Mouse (Mus musculus): ENCODE results near the gene Nkx2-4. TPM values are rescaled to one million over a fixed set of nuclear protein-coding genes. Genes with fewer than 3 reads are reported as not detected.
A peak's percentile ranks its signal among the peaks of the same experiment; 100 is the strongest.

Gene Nkx2-4
- not detected for total RNA-seq (2021)
- polyA plus RNA-seq (2012; rRNA removed), result not detected in 2 replicates
- long read RNA-seq, result 0 reads

DNA sequence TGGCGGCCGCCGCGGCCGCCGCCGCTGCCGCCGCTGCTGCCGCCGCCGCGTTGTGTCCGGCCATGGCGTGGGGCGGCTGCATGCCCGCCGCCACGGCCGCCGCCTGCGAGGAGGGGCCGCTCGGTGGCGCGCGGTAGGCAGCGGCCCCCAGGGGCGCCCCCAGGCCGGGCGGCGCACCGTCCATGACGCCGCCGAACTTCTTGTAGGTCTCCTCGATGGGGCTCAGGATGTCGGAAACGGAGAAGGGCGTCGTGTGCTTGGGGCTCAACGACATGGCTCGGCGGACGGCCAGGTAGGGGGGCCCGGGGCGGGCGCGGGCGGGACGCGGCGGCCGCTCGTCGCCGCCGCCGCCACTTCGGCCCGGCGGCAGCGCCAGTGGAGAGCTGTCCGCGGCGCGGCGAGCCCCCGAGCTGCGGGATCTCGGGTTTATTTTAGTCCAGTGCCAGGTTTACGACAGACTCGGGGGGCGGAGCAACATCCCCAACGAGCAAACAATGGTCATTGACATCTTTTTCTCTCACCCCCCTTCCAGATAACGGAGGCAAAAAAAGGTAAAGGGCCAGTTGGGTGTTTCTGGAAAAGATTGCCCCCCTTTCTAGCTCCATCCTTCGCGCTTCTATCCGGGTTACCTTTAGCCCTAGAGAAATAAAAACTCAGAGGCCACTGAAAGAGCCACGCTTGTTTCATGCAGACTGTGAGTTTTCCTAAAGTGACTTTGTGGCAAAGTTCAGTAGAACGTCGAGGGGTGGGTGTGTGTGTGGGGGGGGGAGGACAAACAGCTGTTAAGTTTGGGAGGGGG lies at the start of gene Nkx2-4:
Gene Nkx2-4 (minus strand): TSS at position 374 of the 799 bp plus-strand sequence.
- WGBS, result 1% methylated on average over 78 of the region's 82 CpGs

DNA sequence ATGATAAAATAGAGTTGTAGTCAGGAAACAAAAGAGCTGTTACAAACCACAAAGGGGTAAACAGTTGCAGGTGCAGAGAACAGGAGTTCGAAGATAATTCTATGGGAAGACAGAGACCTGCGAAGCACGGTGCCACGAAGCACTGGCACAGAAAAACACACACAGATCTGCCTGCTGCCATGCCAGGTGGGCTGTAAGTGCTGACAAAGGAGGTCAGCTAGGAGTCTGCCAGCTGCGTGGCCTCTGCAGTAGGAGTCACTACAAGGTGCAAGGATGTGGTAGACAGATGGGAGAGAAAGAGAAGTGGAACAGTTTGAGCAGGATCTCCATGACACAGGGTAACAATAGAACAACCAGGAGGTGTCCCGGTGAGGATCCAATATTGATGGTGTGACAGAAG lies 42.1 kb upstream of the Nkx2-4 start:
- no peaks in the 10 kb centered on the region for H3K79me2 ChIP-seq (replicated peaks; ENCODE audit: control insufficient read depth, insufficient read depth, low read length)
- H3K27ac ChIP-seq, result no peak overlapping the region
- TF ChIP-seq CTCF (IDR thresholded peaks at IDR 0.05) (no peak), EP300 (IDR thresholded peaks at IDR 0.05; ENCODE audit: insufficient read depth, low read depth, low read length) (no peak), POLR2A (IDR thresholded peaks at IDR 0.05; ENCODE audit: insufficient read depth, low read depth, low read length) (no peak)
- intact Hi-C loops (cut with DNase I), result no loop called here
- no peak overlapping the region for H3K9ac ChIP-seq (ENCODE audit: low read depth, low read length)
- no peaks in the 10 kb centered on the region for H3K27me3 ChIP-seq (ENCODE audit: control insufficient read depth, insufficient read depth, low read length)
- no peaks in the 10 kb centered on the region for H3K36me3 ChIP-seq (ENCODE audit: control insufficient read depth, insufficient read depth, low read length)
- WGBS, result 77% methylated on average over 6 of the region's 6 CpGs
- DNase-seq, result no peak
- no peak overlapping the region for H3K4me3 ChIP-seq
- H3K4me1 ChIP-seq (ENCODE audit: control insufficient read depth, insufficient read depth, low read length), result no peaks in the 10 kb centered on the region

More for the DNA sequence above, at the start of gene Nkx2-4:
- Histone ChIP-seq H3K36me3 (ENCODE audit: control insufficient read depth, insufficient read depth, low read length) (no peaks in the 10 kb centered on the region), H3K79me2 (replicated peaks; ENCODE audit: control insufficient read depth, insufficient read depth, low read length) (no peaks in the 10 kb centered on the region), H3K4me3 (no peak within 1 kb of the TSS), H3K27me3 (ENCODE audit: control insufficient read depth, insufficient read depth, low read length) (peaks cover 19% of the 10 kb centered on the region), H3K4me1 (ENCODE audit: control insufficient read depth, insufficient read depth, low read length) (no peaks in the 10 kb centered on the region), H3K9ac (ENCODE audit: low read depth, low read length) (peak within 1 kb of the TSS; percentile 41; the same call in 1 of the 2 replicates), H3K27ac (no peak within 1 kb of the TSS)
- intact Hi-C loops (cut with DNase I), result loop anchor here (5.0 to 10.0 kb wide), 2 partner anchors 253 to 950 kb away; no protein-coding TSS in a partner anchor
- TF ChIP-seq POLR2A (IDR thresholded peaks at IDR 0.05; ENCODE audit: insufficient read depth, low read depth, low read length) (no peak), CTCF (IDR thresholded peaks at IDR 0.05) (no peak), EP300 (IDR thresholded peaks at IDR 0.05; ENCODE audit: insufficient read depth, low read depth, low read length) (no peak)
- peak in 1 of 2 experiments; percentile 21 for DNase-seq

DNA sequence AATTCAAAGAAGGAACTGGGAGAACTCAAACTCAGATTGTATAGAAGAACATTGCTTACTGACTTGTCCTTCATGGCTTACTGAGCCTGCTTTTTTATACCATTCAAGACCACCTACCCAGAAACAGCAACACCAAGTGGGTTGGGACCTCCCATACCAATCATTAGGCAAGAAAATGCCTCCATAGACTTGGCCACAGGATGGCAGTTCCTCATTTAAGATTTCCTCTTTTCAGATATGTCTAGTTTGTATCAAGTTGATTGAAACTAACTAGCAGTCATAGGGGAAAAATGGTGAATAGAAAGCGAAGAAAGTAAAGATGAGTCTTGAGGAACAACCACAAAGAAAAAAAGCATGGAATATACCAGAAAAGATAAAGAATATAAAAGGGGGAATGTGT lies 34.5 kb upstream of the Nkx2-4 start:
- TF ChIP-seq POLR2A (IDR thresholded peaks at IDR 0.05; ENCODE audit: insufficient read depth, low read depth, low read length) (no peak), EP300 (IDR thresholded peaks at IDR 0.05; ENCODE audit: insufficient read depth, low read depth, low read length) (no peak), CTCF (IDR thresholded peaks at IDR 0.05) (no peak)
- intact Hi-C loops (cut with DNase I), result no loop called here
- Histone ChIP-seq H3K36me3 (ENCODE audit: control insufficient read depth, insufficient read depth, low read length) (no peaks in the 10 kb centered on the region), H3K9ac (ENCODE audit: low read depth, low read length) (no peak overlapping the region), H3K27me3 (ENCODE audit: control insufficient read depth, insufficient read depth, low read length) (no peaks in the 10 kb centered on the region), H3K4me3 (no peak overlapping the region), H3K27ac (no peak overlapping the region), H3K79me2 (replicated peaks; ENCODE audit: control insufficient read depth, insufficient read depth, low read length) (no peaks in the 10 kb centered on the region), H3K4me1 (ENCODE audit: control insufficient read depth, insufficient read depth, low read length) (no peaks in the 10 kb centered on the region)
- no peak for DNase-seq
- 76% methylated on average over 1 of the region's 1 CpGs for WGBS

DNA sequence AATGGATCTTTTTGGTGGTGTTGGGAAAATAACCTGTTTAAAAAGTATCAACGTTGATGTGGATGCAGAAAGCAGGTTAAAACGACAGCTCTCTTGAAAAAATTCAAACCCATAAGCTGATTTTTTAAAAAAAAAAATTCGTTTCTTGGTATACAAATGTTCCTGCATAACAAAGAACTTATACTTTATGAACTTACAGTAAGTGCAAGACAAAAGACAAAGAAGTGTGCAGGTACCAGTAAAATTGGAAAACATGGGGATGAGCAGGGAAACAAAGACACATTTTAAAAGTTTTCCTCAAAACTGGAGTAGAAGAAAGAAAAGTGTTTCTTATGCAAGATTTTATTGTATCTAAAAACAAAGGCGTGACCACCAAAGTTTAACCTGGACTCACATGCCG lies 1.2 kb upstream of the Nkx2-4 start:
- Histone ChIP-seq H3K4me1 (ENCODE audit: control insufficient read depth, insufficient read depth, low read length) (no peaks in the 10 kb centered on the region), H3K9ac (ENCODE audit: low read depth, low read length) (no peak overlapping the region), H3K27ac (no peak overlapping the region), H3K36me3 (ENCODE audit: control insufficient read depth, insufficient read depth, low read length) (no peaks in the 10 kb centered on the region), H3K4me3 (no peak overlapping the region), H3K79me2 (replicated peaks; ENCODE audit: control insufficient read depth, insufficient read depth, low read length) (no peaks in the 10 kb centered on the region), H3K27me3 (ENCODE audit: control insufficient read depth, insufficient read depth, low read length) (peaks cover 19% of the 10 kb centered on the region)
- 26% methylated on average over 5 of the region's 5 CpGs for WGBS
- no peak for DNase-seq
- TF ChIP-seq EP300 (IDR thresholded peaks at IDR 0.05; ENCODE audit: insufficient read depth, low read depth, low read length) (no peak), POLR2A (IDR thresholded peaks at IDR 0.05; ENCODE audit: insufficient read depth, low read depth, low read length) (no peak), CTCF (IDR thresholded peaks at IDR 0.05) (no peak)
- intact Hi-C loops (cut with DNase I), result loop anchor here (5.0 to 10.0 kb wide), 2 partner anchors 254 to 948 kb away; no protein-coding TSS in a partner anchor

DNA sequence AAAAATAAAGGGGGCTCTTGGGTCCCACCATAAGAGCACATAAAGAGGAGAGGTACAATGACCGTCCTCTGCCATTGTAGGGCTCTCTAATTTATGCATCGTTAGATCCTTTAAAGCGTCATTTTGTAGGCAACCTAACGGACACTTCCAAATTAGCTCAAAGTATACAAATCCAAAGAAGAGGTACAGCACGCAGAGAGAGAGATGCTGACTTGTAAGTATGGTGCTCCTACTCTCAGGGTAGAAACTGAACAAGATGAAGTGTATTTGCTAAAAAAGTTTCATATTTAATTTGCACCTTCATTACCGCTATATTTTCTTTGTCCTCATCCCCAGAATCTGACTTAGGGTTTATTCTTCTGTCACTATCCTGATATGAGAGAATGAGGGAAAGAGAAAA lies 692 bp upstream of the Nkx2-4 start:
- TF ChIP-seq EP300 (IDR thresholded peaks at IDR 0.05; ENCODE audit: insufficient read depth, low read depth, low read length) (no peak), CTCF (IDR thresholded peaks at IDR 0.05) (no peak), POLR2A (IDR thresholded peaks at IDR 0.05; ENCODE audit: insufficient read depth, low read depth, low read length) (no peak)
- Histone ChIP-seq H3K27ac (no peak overlapping the region), H3K9ac (ENCODE audit: low read depth, low read length) (no peak overlapping the region), H3K36me3 (ENCODE audit: control insufficient read depth, insufficient read depth, low read length) (no peaks in the 10 kb centered on the region), H3K4me1 (ENCODE audit: control insufficient read depth, insufficient read depth, low read length) (no peaks in the 10 kb centered on the region), H3K79me2 (replicated peaks; ENCODE audit: control insufficient read depth, insufficient read depth, low read length) (no peaks in the 10 kb centered on the region), H3K27me3 (ENCODE audit: control insufficient read depth, insufficient read depth, low read length) (peaks cover 19% of the 10 kb centered on the region), H3K4me3 (no peak overlapping the region)
- WGBS, result 14% methylated on average over 6 of the region's 6 CpGs
- intact Hi-C loops (cut with DNase I), result loop anchor here (5.0 to 10.0 kb wide), 2 partner anchors 254 to 949 kb away; no protein-coding TSS in a partner anchor
- no peak for DNase-seq

Data from heart, adult 2 months (tissue).